Mouse (Mus musculus): ENCODE measurements around the gene Hist1h4c. TPM values are rescaled to one million over a fixed set of nuclear protein-coding genes. Genes with fewer than 3 reads are reported as not detected.
A peak's percentile ranks its signal among the peaks of the same experiment; 100 is the strongest.

Hist1h4c gene
- polyA plus RNA-seq, 1 experiment from 2014 or later = 3.0 TPM

DNA sequence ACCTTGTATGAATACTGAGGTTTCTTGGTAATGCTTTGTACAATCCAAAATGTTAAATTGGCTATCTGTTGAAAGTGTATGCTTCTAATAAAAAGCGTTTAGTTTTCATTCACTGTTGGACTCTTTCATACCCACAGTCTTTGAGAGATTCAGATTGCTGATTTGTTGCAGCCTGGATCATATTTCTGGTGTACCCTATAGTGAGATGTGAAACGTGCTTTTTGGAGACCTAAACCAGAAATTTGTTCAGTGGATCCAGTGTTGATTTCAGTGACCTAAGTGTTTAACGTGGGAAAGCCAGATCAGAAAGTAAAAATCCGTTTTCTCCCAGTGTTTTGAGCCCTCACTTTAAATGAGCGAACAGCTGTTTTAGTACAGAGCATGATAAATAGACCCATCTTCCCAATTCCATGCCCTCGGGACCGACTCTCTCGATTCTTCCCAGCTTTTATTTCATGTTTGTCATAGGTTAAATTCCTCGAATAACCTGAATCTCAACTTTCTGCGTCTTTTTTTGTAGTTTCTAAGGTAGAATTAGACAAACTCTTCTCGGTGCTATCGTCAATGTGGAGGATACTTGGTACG, 42.1 kb upstream of the Hist1h4c start:
- no peak for ATAC-seq (replicated peaks)
- H3K27ac ChIP-seq = peak overlapping the region; percentile 78; the same call in 1 of the 2 replicates
- peaks cover 24% of the 10 kb centered on the region for H3K4me1 ChIP-seq
- no peaks in the 10 kb centered on the region for H3K9me3 ChIP-seq
- no peaks in the 10 kb centered on the region for H3K27me3 ChIP-seq (replicated peaks)
- peak overlapping the region; percentile 98 for H3K4me2 ChIP-seq
- no peaks in the 10 kb centered on the region for H3K36me3 ChIP-seq (replicated peaks)
- 36% methylated on average over 13 of the region's 13 CpGs for WGBS
- peak overlapping the region; percentile 33; the same call in 1 of the 2 replicates for H3K9ac ChIP-seq
- H3K4me3 ChIP-seq = peak overlapping the region; percentile 51

DNA sequence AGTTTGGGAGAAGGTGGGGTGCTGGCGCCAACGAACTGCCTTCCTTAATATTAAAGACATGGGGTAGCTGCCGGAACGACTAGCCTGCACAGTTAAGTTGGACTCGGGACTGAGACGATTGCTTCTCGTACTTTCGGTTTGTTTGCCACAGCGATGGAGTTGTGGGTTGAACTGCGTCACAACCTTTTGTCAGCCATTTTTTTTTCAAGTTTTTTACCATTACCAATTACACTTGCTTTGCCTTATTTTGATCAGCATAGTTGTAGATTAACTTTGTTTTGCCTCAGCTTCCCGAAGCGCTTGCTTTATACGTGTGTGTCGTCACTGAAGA, 41.6 kb upstream of the Hist1h4c start:
- Histone ChIP-seq H3K4me3 (peak overlapping the region; percentile 51), H3K27me3 (replicated peaks) (no peaks in the 10 kb centered on the region), H3K4me2 (peak overlapping the region; percentile 98), H3K9ac (peak overlapping the region; percentile 33; the same call in 1 of the 2 replicates), H3K36me3 (replicated peaks) (no peaks in the 10 kb centered on the region), H3K9me3 (no peaks in the 10 kb centered on the region), H3K4me1 (peaks cover 22% of the 10 kb centered on the region), H3K27ac (peak overlapping the region; percentile 78; the same call in 1 of the 2 replicates)
- ATAC-seq (replicated peaks) = no peak; the same call in 1 of the 2 replicates
- WGBS = under 1% methylated on average over 14 of the region's 14 CpGs

DNA sequence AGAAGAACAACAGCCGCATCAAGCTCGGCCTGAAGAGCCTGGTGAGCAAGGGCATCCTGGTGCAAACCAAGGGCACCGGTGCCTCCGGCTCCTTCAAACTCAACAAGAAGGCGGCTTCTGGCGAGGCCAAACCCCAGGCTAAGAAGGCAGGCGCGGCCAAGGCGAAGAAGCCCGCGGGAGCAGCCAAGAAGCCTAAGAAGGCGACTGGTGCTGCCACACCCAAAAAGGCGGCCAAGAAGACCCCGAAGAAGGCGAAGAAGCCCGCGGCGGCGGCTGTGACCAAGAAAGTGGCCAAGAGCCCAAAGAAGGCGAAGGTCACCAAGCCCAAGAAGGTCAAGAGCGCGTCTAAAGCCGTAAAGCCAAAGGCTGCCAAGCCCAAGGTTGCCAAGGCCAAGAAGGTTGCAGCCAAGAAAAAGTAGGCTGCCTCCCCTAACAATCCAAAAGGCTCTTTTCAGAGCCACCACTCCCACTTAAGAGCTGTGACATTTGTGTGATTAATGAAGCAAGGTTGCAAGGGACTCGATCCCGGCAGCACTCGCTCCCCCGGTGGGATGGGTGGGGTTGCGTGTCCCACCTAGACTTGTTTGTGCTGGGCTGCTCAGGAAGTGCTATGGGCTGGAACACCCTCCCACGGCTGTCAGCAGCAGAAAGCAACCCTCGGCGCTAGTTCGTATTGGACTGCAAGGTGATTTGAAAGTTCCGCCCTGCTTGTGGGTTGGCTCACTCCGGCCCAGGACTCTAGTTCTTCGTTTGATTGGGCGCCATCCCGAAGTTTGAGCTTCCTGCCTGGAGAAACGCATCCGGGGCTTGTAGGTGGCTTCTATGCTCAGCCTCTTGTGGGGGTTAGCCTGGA, 41.0 kb upstream of the Hist1h4c start:
- under 1% methylated on average over 39 of the region's 39 CpGs for WGBS
- Histone ChIP-seq H3K4me2 (peak overlapping the region; percentile 98), H3K36me3 (replicated peaks) (no peaks in the 10 kb centered on the region), H3K4me3 (peak overlapping the region; percentile 51), H3K9ac (peak overlapping the region; percentile 38), H3K27me3 (replicated peaks) (no peaks in the 10 kb centered on the region), H3K27ac (peak overlapping the region; percentile 78), H3K4me1 (peaks cover 22% of the 10 kb centered on the region), H3K9me3 (no peaks in the 10 kb centered on the region)
- peak; percentile 91 for ATAC-seq (replicated peaks)

DNA sequence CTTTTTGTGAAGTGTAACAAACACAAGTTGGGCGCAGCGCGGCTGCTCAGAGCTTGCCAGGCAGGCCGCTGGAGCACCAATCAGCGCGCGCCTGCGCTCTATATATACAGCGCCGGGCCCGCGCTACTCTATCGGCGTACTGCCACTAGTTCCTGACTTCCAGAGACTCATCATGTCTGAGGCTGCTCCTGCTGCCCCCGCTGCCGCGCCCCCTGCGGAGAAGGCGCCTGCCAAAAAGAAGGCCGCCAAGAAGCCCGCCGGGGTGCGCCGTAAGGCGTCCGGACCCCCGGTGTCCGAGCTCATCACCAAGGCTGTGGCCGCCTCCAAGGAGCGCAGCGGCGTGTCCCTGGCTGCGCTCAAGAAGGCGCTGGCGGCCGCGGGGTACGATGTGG, 40.4 kb upstream of the Hist1h4c start, which contains the start of gene Hist1h1c:
Gene Hist1h1c, plus strand, starts transcription at position 132 of the 392 bp plus-strand sequence.
- Histone ChIP-seq H3K36me3 (replicated peaks) (no peaks in the 10 kb centered on the region), H3K27me3 (replicated peaks) (no peaks in the 10 kb centered on the region), H3K4me1 (peaks cover 22% of the 10 kb centered on the region), H3K27ac (peak within 1 kb of the TSS; percentile 78), H3K4me2 (peak within 1 kb of the TSS; percentile 98), H3K9ac (peak within 1 kb of the TSS; percentile 38), H3K9me3 (no peaks in the 10 kb centered on the region), H3K4me3 (peak within 1 kb of the TSS; percentile 51)
- 0% methylated on average over 38 of the region's 38 CpGs for WGBS
- ATAC-seq (replicated peaks) = peak; percentile 95

GRCm38 (mm10) chr13:23738041-23738440, 39.8 kb upstream of the Hist1h4c start:
- Histone ChIP-seq H3K36me3 (replicated peaks) (no peaks in the 10 kb centered on the region), H3K4me3 (peak overlapping the region; percentile 51; the same call in 1 of the 2 replicates), H3K4me1 (peaks cover 22% of the 10 kb centered on the region), H3K4me2 (peak overlapping the region; percentile 98), H3K27me3 (replicated peaks) (no peaks in the 10 kb centered on the region), H3K27ac (peak overlapping the region; percentile 45; the same call in 1 of the 2 replicates), H3K9ac (peak overlapping the region; percentile 38; the same call in 1 of the 2 replicates), H3K9me3 (no peaks in the 10 kb centered on the region)
- no peak for ATAC-seq (replicated peaks)
- WGBS = 23% methylated on average over 4 of the region's 4 CpGs

GRCm38 (mm10) chr13:23737091-23737490, 38.8 kb upstream of the Hist1h4c start:
- Histone ChIP-seq H3K4me1 (peaks cover 22% of the 10 kb centered on the region), H3K36me3 (replicated peaks) (no peaks in the 10 kb centered on the region)
- 64% methylated on average over 5 of the region's 5 CpGs for WGBS

GRCm38 (mm10) chr13:23732156-23732804, 34.0 kb upstream of the Hist1h4c start:
- WGBS = 25% methylated on average over 8 of the region's 8 CpGs

More at GRCm38 (mm10) chr13:23737091-23737490, 38.8 kb upstream of the Hist1h4c start:
- Histone ChIP-seq H3K27me3 (replicated peaks) (no peaks in the 10 kb centered on the region), H3K27ac (no peak overlapping the region), H3K9me3 (no peaks in the 10 kb centered on the region), H3K9ac (no peak overlapping the region), H3K4me2 (no peak overlapping the region), H3K4me3 (no peak overlapping the region)
- ATAC-seq (replicated peaks) = no peak

DNA sequence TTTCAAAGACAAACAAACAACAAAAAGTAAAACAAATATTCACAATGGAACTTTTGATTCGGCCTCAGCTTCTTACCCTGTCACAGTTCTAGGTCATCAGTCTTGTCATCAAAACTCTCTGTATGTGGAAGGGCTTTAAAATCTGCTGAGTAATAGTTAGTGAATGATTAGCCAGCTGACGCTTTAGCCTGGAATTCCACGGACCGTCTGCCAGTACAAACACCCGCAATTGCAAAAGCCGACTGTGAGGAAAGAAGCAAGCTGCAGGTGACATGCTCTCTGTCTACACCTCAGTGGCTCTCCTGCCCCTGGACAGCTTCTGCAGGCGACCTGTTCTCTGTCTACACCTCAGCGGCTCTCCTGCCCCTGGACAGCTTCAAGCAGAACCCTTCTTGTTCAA, 32.2 kb upstream of the Hist1h4c start:
- Histone ChIP-seq H3K4me2 (no peak overlapping the region), H3K27ac (no peak overlapping the region), H3K36me3 (replicated peaks) (no peaks in the 10 kb centered on the region), H3K9ac (no peak overlapping the region), H3K27me3 (replicated peaks) (no peaks in the 10 kb centered on the region), H3K4me3 (no peak overlapping the region), H3K4me1 (no peaks in the 10 kb centered on the region), H3K9me3 (no peaks in the 10 kb centered on the region)
- 66% methylated on average over 8 of the region's 8 CpGs for WGBS
- ATAC-seq (replicated peaks) = no peak

More at GRCm38 (mm10) chr13:23732156-23732804, 34.0 kb upstream of the Hist1h4c start:
- H3K4me2 ChIP-seq = no peak overlapping the region
- no peak overlapping the region for H3K27ac ChIP-seq
- H3K4me3 ChIP-seq = no peak overlapping the region
- H3K27me3 ChIP-seq (replicated peaks) = no peaks in the 10 kb centered on the region
- H3K4me1 ChIP-seq = no peaks in the 10 kb centered on the region
- no peak overlapping the region for H3K9ac ChIP-seq
- peak; percentile 48; the same call in 1 of the 2 replicates for ATAC-seq (replicated peaks)
- no peaks in the 10 kb centered on the region for H3K36me3 ChIP-seq (replicated peaks)
- H3K9me3 ChIP-seq = no peaks in the 10 kb centered on the region

DNA sequence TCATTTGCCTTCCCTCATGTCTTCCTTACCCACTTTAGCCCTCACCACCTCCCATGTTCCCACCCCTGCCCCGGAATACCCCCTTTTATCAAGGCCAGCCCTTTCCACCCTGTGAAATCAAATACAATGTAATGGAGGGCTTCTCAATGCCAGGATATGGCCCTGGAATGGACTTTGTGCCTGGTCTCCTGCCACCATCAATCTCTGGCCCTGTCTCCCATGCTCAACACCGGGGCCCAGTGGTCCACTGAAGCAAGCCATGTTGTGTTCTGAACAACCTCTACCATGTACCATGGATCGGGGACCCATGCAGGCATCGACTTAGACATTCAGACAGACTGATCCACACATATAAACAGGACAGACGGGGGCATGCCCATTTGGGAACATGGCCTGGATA, 31.5 kb upstream of the Hist1h4c start:
- no peak overlapping the region for H3K9ac ChIP-seq
- H3K9me3 ChIP-seq = no peaks in the 10 kb centered on the region
- H3K27me3 ChIP-seq (replicated peaks) = no peaks in the 10 kb centered on the region
- H3K4me3 ChIP-seq = no peak overlapping the region
- ATAC-seq (replicated peaks) = no peak
- WGBS = 96% methylated on average over 5 of the region's 5 CpGs
- H3K4me1 ChIP-seq = no peaks in the 10 kb centered on the region
- no peak overlapping the region for H3K4me2 ChIP-seq
- no peak overlapping the region for H3K27ac ChIP-seq
- no peaks in the 10 kb centered on the region for H3K36me3 ChIP-seq (replicated peaks)

GRCm38 (mm10) chr13:23729192-23729525, 30.9 kb upstream of the Hist1h4c start:
- Histone ChIP-seq H3K9ac (no peak overlapping the region), H3K4me2 (no peak overlapping the region), H3K4me3 (no peak overlapping the region), H3K27ac (no peak overlapping the region), H3K9me3 (no peaks in the 10 kb centered on the region), H3K36me3 (replicated peaks) (no peaks in the 10 kb centered on the region), H3K27me3 (replicated peaks) (no peaks in the 10 kb centered on the region), H3K4me1 (no peaks in the 10 kb centered on the region)
- WGBS = 94% methylated on average over 9 of the region's 9 CpGs
- no peak for ATAC-seq (replicated peaks)

- 90% methylated on average over 18 of the region's 18 CpGs for WGBS
Measured at GRCm38 (mm10) chr13:23728472-23729191, 30.4 kb upstream of the Hist1h4c start.

DNA sequence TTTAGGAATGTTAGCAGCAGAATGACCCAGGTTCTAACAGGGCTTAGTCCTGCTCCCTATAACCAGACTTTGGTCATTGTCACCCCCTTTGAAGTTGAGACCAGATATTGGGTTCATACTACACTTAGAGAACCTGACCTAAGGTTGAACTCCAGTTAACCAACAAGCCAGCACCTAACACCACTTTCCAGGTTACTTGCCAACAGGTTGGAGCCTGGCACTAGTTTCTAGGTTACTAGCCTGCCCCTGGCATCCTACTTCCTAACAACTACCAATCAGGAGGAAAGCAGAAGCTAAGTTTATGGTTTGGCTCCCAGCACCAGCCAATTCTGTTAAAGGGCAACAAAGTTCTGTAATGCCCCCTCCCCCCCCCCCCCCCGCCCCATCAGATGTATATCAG, 27.0 kb upstream of the Hist1h4c start:
- no peak overlapping the region for H3K27ac ChIP-seq
- no peaks in the 10 kb centered on the region for H3K36me3 ChIP-seq (replicated peaks)
- no peak overlapping the region for H3K4me2 ChIP-seq
- H3K9me3 ChIP-seq = no peaks in the 10 kb centered on the region
- no peak for ATAC-seq (replicated peaks)
- H3K9ac ChIP-seq = no peak overlapping the region
- WGBS = no CpG with 5 or more reads among the region's 1 CpGs
- no peaks in the 10 kb centered on the region for H3K27me3 ChIP-seq (replicated peaks)
- no peaks in the 10 kb centered on the region for H3K4me1 ChIP-seq
- no peak overlapping the region for H3K4me3 ChIP-seq

More at GRCm38 (mm10) chr13:23728472-23729191, 30.4 kb upstream of the Hist1h4c start:
- no peak overlapping the region for H3K4me2 ChIP-seq
- no peak for ATAC-seq (replicated peaks)
- H3K4me1 ChIP-seq = no peaks in the 10 kb centered on the region
- H3K4me3 ChIP-seq = no peak overlapping the region
- H3K9me3 ChIP-seq = no peaks in the 10 kb centered on the region
- no peaks in the 10 kb centered on the region for H3K27me3 ChIP-seq (replicated peaks)
- H3K9ac ChIP-seq = no peak overlapping the region
- no peak overlapping the region for H3K27ac ChIP-seq
- H3K36me3 ChIP-seq (replicated peaks) = no peaks in the 10 kb centered on the region

Data from midbrain, embryonic 15.5 days (tissue).